Mouse (Mus musculus) cerebellum, adult 2 months (tissue): ENCODE results near the gene Osgepl1.

Experiments used
- CTCF ChIP-seq: fragments of 200-500 bp; IDR thresholded peaks from 2 replicates; pipeline ENCODE4 v1.5.1; 2011; ENCODE audit warnings: low read depth, mild to moderate bottlenecking, control low read depth, low read length, moderate library complexity, borderline replicate concordance; ENCODE audit not compliant: insufficient read depth
- POLR2A ChIP-seq: fragments of 200-500 bp; IDR thresholded peaks from 2 replicates; pipeline ENCODE4 v1.6.1; 2011; ENCODE audit warnings: low read length, control low read depth, borderline replicate concordance; ENCODE audit not compliant: insufficient read depth

DNA sequence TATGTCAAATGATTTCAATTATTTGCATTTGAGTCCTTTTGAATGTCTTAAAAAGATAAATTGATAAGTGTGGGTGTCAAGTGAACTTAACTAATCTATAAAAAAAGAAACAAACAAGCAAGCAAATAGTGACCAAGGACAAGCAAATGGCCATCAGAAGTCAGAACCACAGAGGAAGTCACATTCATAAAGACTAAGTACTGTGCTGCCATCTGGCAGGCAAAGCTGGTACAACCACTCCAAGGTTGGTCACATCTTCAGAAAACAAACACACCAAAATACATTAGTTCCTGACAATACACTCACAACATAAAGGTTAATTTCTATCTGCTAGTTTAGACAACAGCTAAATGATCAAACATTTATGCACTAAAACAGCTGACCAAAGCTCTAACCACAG lies 40.8 kb upstream of the Osgepl1 start:
- peak; percentile 70; the same call in 1 of the 2 replicates for TF ChIP-seq CTCF
- TF ChIP-seq POLR2A = no peak
